Mouse (Mus musculus): ENCODE measurements around the gene Rnase4.

Gene Rnase4

GRCm38 (mm10) chr14:51130315-51130940 lies 39.6 kb downstream of the Rnase4 start:
- DNase-seq, result no peak

GRCm38 (mm10) chr14:51131086-51131815 lies 40.4 kb downstream of the Rnase4 start:
- DNase-seq, result no peak

- DNase-seq, result no peak
Observed at GRCm38 (mm10) chr14:51132372-51132771, 41.5 kb downstream of the Rnase4 start.

- DNase-seq, result no peak
Observed at GRCm38 (mm10) chr14:51140342-51140741, 49.5 kb downstream of the Rnase4 start.

- DNase-seq, result no peak
Observed at GRCm38 (mm10) chr14:51142119-51142518, 51.2 kb downstream of the Rnase4 start.

GRCm38 (mm10) chr14:51142568-51142967 lies 51.7 kb downstream of the Rnase4 start:
- no peak for DNase-seq

GRCm38 (mm10) chr14:51143287-51143686 lies 52.4 kb downstream of the Rnase4 start:
- DNase-seq, result no peak

- no peak for DNase-seq
Observed at GRCm38 (mm10) chr14:51143937-51144336, 53.1 kb downstream of the Rnase4 start.

- DNase-seq, result no peak
Observed at GRCm38 (mm10) chr14:51144451-51144850, 53.6 kb downstream of the Rnase4 start.

GRCm38 (mm10) chr14:51145521-51145920 lies 54.6 kb downstream of the Rnase4 start:
- peak; percentile 20 to 55 for DNase-seq

GRCm38 (mm10) chr14:51146685-51147084 lies 55.8 kb downstream of the Rnase4 start, which contains the start of gene Rnase1:
Gene Rnase1 (minus strand): TSS chr14:51146785.
- DNase-seq, result no peak

GRCm38 (mm10) chr14:51148006-51148405 lies 57.1 kb downstream of the Rnase4 start:
- no peak for DNase-seq

GRCm38 (mm10) chr14:51149164-51149563 lies 58.3 kb downstream of the Rnase4 start:
- no peak for DNase-seq

GRCm38 (mm10) chr14:51150206-51150831 lies 59.4 kb downstream of the Rnase4 start:
- DNase-seq, result no peak

GRCm38 (mm10) chr14:51152249-51152870 lies 61.5 kb downstream of the Rnase4 start:
- DNase-seq, result no peak
